Mouse (Mus musculus) neural tube, embryonic 13.5 days (tissue): ENCODE measurements around the gene D130043K22Rik. TPM values are rescaled to one million over a fixed set of nuclear protein-coding genes. Genes with fewer than 3 reads are reported as not detected.
A peak's percentile ranks its signal among the peaks of the same experiment; 100 is the strongest.

Experiments
- ATAC-seq: fragments of 200-750 bp; cut with Nextera tagmentation; 2 replicates; pipeline ENCODE4 v1.8.0; 2017; ENCODE audit warnings: low read depth, mild to moderate bottlenecking, moderate TSS enrichment, moderate library complexity
- H3K27ac ChIP-seq: fragments of 300-500 bp; sonication (generic); replicated peaks from 2 replicates; pipeline ENCODE4 v1.5.1; 2015; ENCODE audit warnings: moderate library complexity, mild to moderate bottlenecking, inconsistent platforms
- H3K27me3 ChIP-seq: fragments of 300-500 bp; sonication (generic); 2 replicates; pipeline ENCODE4 v1.6.1; 2015; ENCODE audit warnings: mild to moderate bottlenecking, inconsistent platforms
- H3K36me3 ChIP-seq: fragments of 300-500 bp; sonication (generic); 2 replicates; pipeline ENCODE4 v1.6.1; 2015; ENCODE audit warnings: mild to moderate bottlenecking, inconsistent platforms
- H3K4me1 ChIP-seq: fragments of 300-500 bp; sonication (generic); replicated peaks from 2 replicates; pipeline ENCODE4 v1.6.1; 2015; ENCODE audit warnings: inconsistent platforms
- H3K4me2 ChIP-seq: fragments of 300-500 bp; sonication (generic); 2 replicates; pipeline ENCODE4 v1.6.1; 2015; ENCODE audit warnings: inconsistent platforms, mild to moderate bottlenecking, moderate library complexity
- H3K4me3 ChIP-seq: fragments of 300-500 bp; sonication (generic); 2 replicates; pipeline ENCODE4 v1.5.1; 2015; ENCODE audit warnings: mild to moderate bottlenecking, inconsistent platforms
- H3K9ac ChIP-seq: fragments of 300-500 bp; sonication (generic); 2 replicates; pipeline ENCODE4 v1.6.1; 2015; ENCODE audit warnings: moderate library complexity, mild to moderate bottlenecking, inconsistent platforms
- H3K9me3 ChIP-seq: fragments of 300-500 bp; sonication (generic); 2 replicates; pipeline ENCODE4 v1.6.1; 2016; ENCODE audit warnings: inconsistent platforms
- WGBS: fragments of 180-500 bp; shearing (Covaris S2); methylation state at CpG from one replicate; pipeline ENCODE4 v1.1.7; 2015; 5-methylcytosine and 5-hydroxymethylcytosine counted together
- polyA plus RNA-seq: library from polyadenylated mRNA; unstranded; fragments of >200 nt; fragmentation: Nextera tagmentation; extraction: Ambion mirVana; gene quantifications from 2 replicates; pipeline ENCODE4 v1.2.1, GENCODE M21; 2015

D130043K22Rik gene
- polyA plus RNA-seq, 1 experiment from 2014 or later, result 4.4 TPM

DNA sequence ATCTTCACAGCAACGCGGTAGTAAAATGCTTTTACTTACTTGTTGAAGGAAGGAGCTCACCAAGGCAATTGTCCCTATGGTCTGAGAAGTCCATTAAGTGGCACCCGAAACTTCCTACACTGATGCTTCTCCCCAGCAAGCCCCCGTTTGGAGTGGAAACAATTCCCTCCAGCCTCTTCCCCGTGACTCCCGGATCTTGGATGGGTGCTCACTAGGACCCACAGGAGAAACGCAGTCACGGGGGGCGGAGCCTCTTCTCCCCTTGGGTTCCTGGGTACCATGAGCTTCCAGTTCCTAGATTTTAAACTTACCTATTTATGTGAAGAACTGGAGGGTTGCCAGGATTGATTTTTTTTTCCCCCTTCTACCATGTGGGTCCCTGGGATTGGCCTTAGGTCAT lies 94.5 kb downstream of the D130043K22Rik start:
- peaks cover 27% of the 10 kb centered on the region for H3K4me1 ChIP-seq
- no peak for ATAC-seq
- H3K4me2 ChIP-seq, result no peak overlapping the region
- no peak overlapping the region for H3K4me3 ChIP-seq
- H3K27ac ChIP-seq, result no peak overlapping the region
- no peaks in the 10 kb centered on the region for H3K9me3 ChIP-seq
- no peaks in the 10 kb centered on the region for H3K27me3 ChIP-seq
- H3K36me3 ChIP-seq, result no peaks in the 10 kb centered on the region
- WGBS, result 85% methylated on average over 9 of the region's 9 CpGs
- no peak overlapping the region for H3K9ac ChIP-seq

DNA sequence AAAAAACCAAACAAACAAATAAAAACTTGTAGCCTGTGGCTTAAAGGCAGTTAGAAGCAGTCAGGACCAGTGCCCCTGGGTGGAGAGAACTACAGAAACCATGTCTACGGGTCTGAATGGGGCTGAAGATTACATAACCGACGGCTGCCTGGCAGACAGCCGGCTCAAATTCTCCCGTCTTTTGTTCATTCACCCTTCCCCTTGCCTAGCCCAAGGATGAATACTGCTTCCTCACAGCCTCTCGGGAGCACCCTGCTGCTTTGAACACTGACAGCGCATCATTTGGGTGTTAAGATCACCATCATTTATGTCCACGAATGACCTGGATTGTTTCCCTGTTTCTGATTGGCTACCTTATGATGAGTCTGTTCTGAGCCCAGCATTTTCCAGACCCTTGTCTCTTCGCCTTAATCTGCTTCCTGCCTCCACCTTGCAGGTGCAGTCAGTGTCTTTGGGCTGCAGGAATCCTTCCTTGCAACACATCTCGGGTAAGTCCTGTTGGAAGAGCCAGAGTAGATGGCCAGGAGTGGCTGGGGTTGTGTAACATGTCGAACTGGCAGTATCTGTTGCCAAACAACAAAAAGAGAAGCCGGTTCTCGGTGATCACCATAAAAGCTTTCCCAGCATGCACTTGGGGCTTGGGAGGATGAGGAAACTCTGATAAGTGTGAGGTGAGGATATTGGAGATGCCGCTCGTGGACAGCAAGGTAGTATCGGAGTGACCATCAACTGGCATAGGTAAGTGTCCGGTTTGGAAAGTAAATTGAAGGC lies 97.8 kb downstream of the D130043K22Rik start, which contains the start of gene Gpld1:
Gene Gpld1, plus strand, starts transcription at position 641 of the 771 bp plus-strand sequence.
- Histone ChIP-seq H3K27ac (no peak within 1 kb of the TSS), H3K4me2 (peak within 1 kb of the TSS; percentile 4; the same call in 1 of the 2 replicates), H3K27me3 (no peaks in the 10 kb centered on the region), H3K4me1 (peaks cover 14% of the 10 kb centered on the region), H3K4me3 (no peak within 1 kb of the TSS), H3K36me3 (no peaks in the 10 kb centered on the region), H3K9ac (no peak within 1 kb of the TSS), H3K9me3 (no peaks in the 10 kb centered on the region)
- 45% methylated on average over 17 of the region's 17 CpGs for WGBS
- ATAC-seq, result no peak

DNA sequence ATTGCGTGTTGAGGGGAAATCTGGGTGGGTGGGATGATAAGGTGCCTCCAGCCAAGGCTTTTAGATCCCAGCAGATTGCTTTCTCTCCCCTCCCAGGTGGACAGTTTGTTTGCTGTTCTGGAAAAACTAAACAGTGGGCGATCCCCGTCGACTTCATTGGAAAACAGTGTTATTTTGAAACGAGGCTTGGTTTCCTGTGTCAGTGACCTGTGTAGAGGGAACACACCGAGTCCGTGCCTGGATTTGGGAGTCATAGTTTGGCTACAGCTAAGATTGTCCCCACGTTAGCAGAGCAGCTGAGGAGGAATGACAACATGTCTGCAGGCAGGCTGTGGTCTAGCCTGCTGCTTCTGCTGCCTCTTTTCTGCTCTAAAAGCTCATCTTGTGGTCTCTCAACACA lies 98.4 kb downstream of the D130043K22Rik start:
- no peak overlapping the region for H3K4me2 ChIP-seq
- H3K27me3 ChIP-seq, result no peaks in the 10 kb centered on the region
- peaks cover 8% of the 10 kb centered on the region; the same call in 1 of the 2 replicates for H3K4me1 ChIP-seq
- H3K36me3 ChIP-seq, result no peaks in the 10 kb centered on the region
- H3K27ac ChIP-seq, result no peak overlapping the region
- no peak for ATAC-seq
- H3K9me3 ChIP-seq, result no peaks in the 10 kb centered on the region
- WGBS, result 72% methylated on average over 8 of the region's 8 CpGs
- no peak overlapping the region for H3K4me3 ChIP-seq
- no peak overlapping the region for H3K9ac ChIP-seq

DNA sequence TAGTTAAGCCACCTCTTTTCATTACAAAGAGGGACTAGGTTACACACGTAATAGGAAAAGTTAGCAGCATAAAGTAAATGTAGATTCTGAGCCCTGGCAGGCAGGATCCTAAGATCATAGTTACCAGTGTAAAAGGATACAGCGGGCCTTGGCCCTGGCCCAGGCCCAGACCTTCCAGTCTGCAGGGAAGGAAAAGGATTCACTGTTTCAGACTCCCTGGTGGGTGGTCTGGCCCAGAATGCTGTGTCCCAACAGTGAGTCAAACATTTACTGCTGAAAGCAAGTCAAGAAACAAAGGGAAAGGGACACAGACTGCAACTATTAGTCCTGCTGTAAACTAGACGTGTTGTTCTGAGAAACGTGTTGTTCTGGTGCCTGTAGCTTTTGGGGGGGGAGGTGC lies 100.6 kb downstream of the D130043K22Rik start:
- no peak overlapping the region for H3K4me2 ChIP-seq
- H3K4me1 ChIP-seq, result peaks cover 8% of the 10 kb centered on the region; the same call in 1 of the 2 replicates
- H3K27ac ChIP-seq, result no peak overlapping the region
- ATAC-seq, result peak; percentile 86
- no peaks in the 10 kb centered on the region for H3K36me3 ChIP-seq
- no peaks in the 10 kb centered on the region for H3K27me3 ChIP-seq
- WGBS, result 13% methylated on average over 4 of the region's 4 CpGs
- no peak overlapping the region for H3K9ac ChIP-seq
- H3K9me3 ChIP-seq, result no peaks in the 10 kb centered on the region
- no peak overlapping the region for H3K4me3 ChIP-seq

DNA sequence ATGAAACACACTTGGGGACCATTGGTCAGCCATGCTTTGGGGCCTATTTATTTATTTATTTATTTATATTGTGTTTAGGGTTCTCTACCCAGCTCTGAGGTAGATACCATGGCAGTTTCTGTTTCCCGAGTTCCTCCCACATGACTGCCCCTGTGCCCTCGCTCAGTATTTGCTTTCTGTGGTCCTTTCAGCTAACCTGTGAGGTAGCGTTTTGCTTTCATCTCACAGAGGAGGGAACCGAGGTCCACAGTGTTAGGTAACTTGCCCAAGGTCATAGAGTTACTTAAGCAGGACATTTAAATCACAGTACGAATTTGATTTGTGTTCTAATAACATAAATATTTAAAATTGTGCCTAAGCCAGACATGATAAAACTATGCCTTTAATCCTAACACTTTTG lies 102.2 kb downstream of the D130043K22Rik start:
- no peaks in the 10 kb centered on the region for H3K9me3 ChIP-seq
- no peak overlapping the region for H3K27ac ChIP-seq
- no peaks in the 10 kb centered on the region for H3K36me3 ChIP-seq
- no peak for ATAC-seq
- no peak overlapping the region for H3K9ac ChIP-seq
- H3K4me1 ChIP-seq, result 0 out of 2 replicates have a peak, but pooled peaks cover 2% of the 10 kb centered on the region
- no peak overlapping the region for H3K4me2 ChIP-seq
- WGBS, result 92% methylated on average over 5 of the region's 5 CpGs
- no peak overlapping the region for H3K4me3 ChIP-seq
- no peaks in the 10 kb centered on the region for H3K27me3 ChIP-seq

DNA sequence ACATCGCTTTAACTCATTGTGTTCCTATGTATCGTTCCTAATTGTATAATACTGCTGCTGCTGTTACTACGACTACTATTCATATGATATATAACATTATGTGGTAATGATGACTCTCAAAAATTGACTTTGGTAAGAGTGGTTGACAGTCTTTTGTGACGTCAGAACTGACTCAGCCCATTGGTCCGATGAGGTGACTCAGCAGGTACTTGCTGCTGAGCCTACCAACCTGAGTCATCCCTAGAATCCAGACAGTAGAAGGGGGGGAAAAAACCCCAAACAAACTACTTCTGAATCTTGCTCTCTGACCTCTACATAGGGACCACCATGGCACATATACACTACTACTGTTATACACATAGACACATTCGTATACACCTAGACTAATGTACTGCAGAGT lies 103.9 kb downstream of the D130043K22Rik start:
- Histone ChIP-seq H3K9me3 (no peaks in the 10 kb centered on the region), H3K27me3 (no peaks in the 10 kb centered on the region), H3K4me3 (no peak overlapping the region), H3K36me3 (no peaks in the 10 kb centered on the region), H3K4me2 (no peak overlapping the region), H3K9ac (no peak overlapping the region), H3K4me1 (0 out of 2 replicates have a peak, but pooled peaks cover 2% of the 10 kb centered on the region), H3K27ac (no peak overlapping the region)
- WGBS, result 91% methylated on average over 6 of the region's 6 CpGs
- no peak for ATAC-seq

Other genes starting within 250 kb of the D130043K22Rik start
- gene Armh2, start 103.9 kb upstream of the D130043K22Rik start, polyA plus RNA-seq, result not detected in 2 replicates
- gene Gmnn, start 83.2 kb upstream of the D130043K22Rik start, polyA plus RNA-seq, result 26.3 and 26.7 TPM in 2 replicates
- 20.7 and 21.4 TPM in 2 replicates for gene BC005537, start 43.5 kb upstream of the D130043K22Rik start, polyA plus RNA-seq
- gene Acot13, start 13.6 kb upstream of the D130043K22Rik start, polyA plus RNA-seq, result 49.3 and 50.1 TPM in 2 replicates
- 40.1 and 45.2 TPM in 2 replicates for gene Tdp2, start 13.5 kb upstream of the D130043K22Rik start, polyA plus RNA-seq
- 8.5 and 8.9 TPM in 2 replicates for gene Aldh5a1, start 92.5 kb downstream of the D130043K22Rik start, polyA plus RNA-seq
- gene Gpld1, start 98.0 kb downstream of the D130043K22Rik start, polyA plus RNA-seq, result 1.9 and 2.1 TPM in 2 replicates
- 15.6 and 16.7 TPM in 2 replicates for gene Mrs2, start 175.2 kb downstream of the D130043K22Rik start, polyA plus RNA-seq
- gene Dcdc2a, start 210.9 kb downstream of the D130043K22Rik start, polyA plus RNA-seq, result 0.82 and 1.8 TPM in 2 replicates